Mouse (Mus musculus) embryonic fibroblast, embryonic 13.5 days (primary cell): Measurements from ENCODE around the gene Dhx35.

Source experiments
- CTCF ChIP-seq: IDR thresholded peaks from 2 replicates; pipeline ENCODE4 v1.5.1; 2011; ENCODE audit warnings: mild to moderate bottlenecking, control low read depth, low read length, moderate library complexity, borderline replicate concordance; ENCODE audit not compliant: insufficient read depth
- POLR2A ChIP-seq: IDR thresholded peaks from 2 replicates; pipeline ENCODE4 v1.6.1; 2011; ENCODE audit warnings: low read depth, mild to moderate bottlenecking, control low read depth, low read length, moderate library complexity

DNA sequence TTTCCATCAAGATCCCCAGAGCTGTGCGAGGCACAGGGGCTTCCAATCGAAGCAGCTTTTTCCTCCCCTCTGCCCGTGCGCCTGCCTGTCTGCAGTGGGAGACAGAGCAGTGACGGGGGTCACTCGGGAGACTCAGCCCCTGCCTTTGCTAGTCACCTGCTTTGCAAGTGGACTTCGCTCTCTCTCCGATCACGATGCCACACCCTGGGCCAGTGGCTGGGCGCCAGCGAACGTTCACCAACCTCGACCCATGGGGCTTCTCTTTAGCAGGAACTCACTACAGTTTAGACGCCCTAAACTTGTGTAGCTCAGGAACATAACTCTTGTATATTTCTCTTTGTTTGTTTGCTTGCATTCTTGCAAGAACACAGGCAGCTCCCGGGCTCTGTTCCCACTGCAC, 63.0 kb downstream of the Dhx35 start:
- TF ChIP-seq CTCF = no peak
- no peak for TF ChIP-seq POLR2A
